Mouse (Mus musculus) splenic B cell, adult 2 months (primary cell): Measurements from ENCODE around the gene Nfib.

Experiments used
- DNase-seq: peaks from one replicate; pipeline ENCODE4 v3.0.0-alpha.2; 2011; ENCODE audit warnings: low read depth, low spot score
- H3K27me3 ChIP-seq: 2 replicates; pipeline ENCODE4 v1.6.1; 2012; ENCODE audit warnings: mild to moderate bottlenecking, low read length, moderate library complexity, mixed read lengths; ENCODE audit not compliant: control insufficient read depth, poor library complexity, insufficient read depth, severe bottlenecking
- H3K36me3 ChIP-seq: 2 replicates; pipeline ENCODE4 v1.6.1; 2012; ENCODE audit warnings: mild to moderate bottlenecking, low read length, moderate library complexity, mixed read lengths; ENCODE audit not compliant: control insufficient read depth, poor library complexity, insufficient read depth, severe bottlenecking

Nfib gene

GRCm38 (mm10) chr4:82572410-82573290 is 132.9 kb downstream of the Nfib start:
- no peak for DNase-seq
- no peaks in the 10 kb centered on the region for H3K36me3 ChIP-seq
- H3K27me3 ChIP-seq: no peaks in the 10 kb centered on the region

- Histone ChIP-seq H3K36me3 (no peaks in the 10 kb centered on the region), H3K27me3 (no peaks in the 10 kb centered on the region)
- no peak for DNase-seq
These were observed 146.7 kb downstream of the Nfib start for GRCm38 (mm10) chr4:82558816-82559215.

- Histone ChIP-seq H3K36me3 (no peaks in the 10 kb centered on the region), H3K27me3 (no peaks in the 10 kb centered on the region)
- DNase-seq: no peak
These were observed 149.8 kb downstream of the Nfib start for GRCm38 (mm10) chr4:82555673-82556171.

- DNase-seq: no peak
- H3K27me3 ChIP-seq: no peaks in the 10 kb centered on the region
These were observed 151.9 kb downstream of the Nfib start for GRCm38 (mm10) chr4:82553658-82554057.

GRCm38 (mm10) chr4:82552238-82552637 is 153.3 kb downstream of the Nfib start:
- no peak for DNase-seq
- no peaks in the 10 kb centered on the region for H3K27me3 ChIP-seq
- no peaks in the 10 kb centered on the region for H3K36me3 ChIP-seq

More at GRCm38 (mm10) chr4:82553658-82554057, 151.9 kb downstream of the Nfib start:
- no peaks in the 10 kb centered on the region for H3K36me3 ChIP-seq

DNA sequence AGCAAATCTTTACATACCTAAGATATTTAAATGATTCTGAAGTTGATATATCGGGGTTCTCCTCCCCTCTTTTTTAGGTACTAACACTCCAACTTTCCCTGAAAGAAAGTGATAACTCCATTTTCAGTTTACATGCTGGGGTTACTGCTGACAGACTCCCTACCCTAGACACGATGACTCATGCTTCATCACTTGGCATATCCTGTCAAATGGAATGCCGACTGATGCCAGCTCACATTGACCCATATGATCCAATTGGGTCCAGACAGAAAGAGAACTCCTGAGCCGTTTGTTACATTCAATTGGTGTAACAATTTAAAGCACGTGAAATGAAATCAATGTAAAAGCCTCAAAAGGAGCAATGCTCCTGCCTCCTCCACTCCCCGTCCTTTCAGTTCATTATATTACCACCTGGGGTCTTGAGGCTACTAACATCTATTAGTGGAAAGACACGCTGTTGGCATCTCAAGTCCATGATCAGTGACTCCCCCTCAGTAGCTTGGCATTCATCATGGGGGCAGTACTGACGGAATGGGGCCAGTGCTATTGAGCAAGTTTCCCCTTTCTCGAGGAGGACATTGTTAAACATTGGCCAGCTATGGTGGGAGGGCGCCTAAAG is 155.7 kb downstream of the Nfib start:
- DNase-seq: no peak
- Histone ChIP-seq H3K27me3 (no peaks in the 10 kb centered on the region), H3K36me3 (no peaks in the 10 kb centered on the region)

DNA sequence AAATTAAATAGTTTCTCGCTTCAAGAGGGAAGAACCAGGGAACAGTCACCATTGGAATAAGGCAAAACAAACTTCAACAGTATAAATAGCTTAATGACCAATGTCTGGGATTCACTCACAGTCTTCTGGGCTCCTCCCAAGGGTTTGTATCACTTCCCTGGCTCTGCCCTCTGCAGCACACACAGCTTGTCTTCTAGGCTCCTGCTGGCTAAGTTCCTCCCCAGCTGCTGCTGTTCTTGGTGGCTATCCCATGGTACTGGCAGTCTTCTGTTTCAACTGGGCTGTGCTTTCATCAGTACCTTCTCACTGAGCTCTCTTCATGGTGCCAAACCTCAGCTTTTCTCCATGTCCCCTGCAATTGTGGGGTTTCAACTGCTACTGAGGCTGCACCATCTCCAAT is 157.3 kb downstream of the Nfib start:
- no peaks in the 10 kb centered on the region for H3K27me3 ChIP-seq
- DNase-seq: no peak
- H3K36me3 ChIP-seq: no peaks in the 10 kb centered on the region

DNA sequence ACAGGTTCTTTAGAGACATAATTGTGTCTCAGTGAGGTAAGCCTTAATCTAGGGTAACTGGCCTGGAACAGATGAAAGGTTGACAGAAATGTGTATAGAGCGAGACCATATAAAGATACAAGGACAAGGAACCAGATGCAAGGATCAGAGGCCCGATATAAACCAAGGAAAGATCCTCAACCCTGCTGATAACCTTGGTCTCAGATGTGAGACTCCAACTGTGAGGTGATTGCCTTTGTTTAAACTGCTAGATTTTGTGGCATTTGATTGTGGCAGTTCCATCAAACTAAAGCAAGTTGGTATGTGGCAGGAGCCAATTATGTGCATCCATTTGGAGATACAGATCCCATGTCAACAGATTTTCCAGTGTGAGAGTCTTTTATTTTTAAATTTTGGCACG is 161.6 kb downstream of the Nfib start:
- Histone ChIP-seq H3K27me3 (no peaks in the 10 kb centered on the region), H3K36me3 (no peaks in the 10 kb centered on the region)
- no peak for DNase-seq

- no peak for DNase-seq
- H3K36me3 ChIP-seq: no peaks in the 10 kb centered on the region
These were observed 162.2 kb downstream of the Nfib start for GRCm38 (mm10) chr4:82543398-82543740.

DNA sequence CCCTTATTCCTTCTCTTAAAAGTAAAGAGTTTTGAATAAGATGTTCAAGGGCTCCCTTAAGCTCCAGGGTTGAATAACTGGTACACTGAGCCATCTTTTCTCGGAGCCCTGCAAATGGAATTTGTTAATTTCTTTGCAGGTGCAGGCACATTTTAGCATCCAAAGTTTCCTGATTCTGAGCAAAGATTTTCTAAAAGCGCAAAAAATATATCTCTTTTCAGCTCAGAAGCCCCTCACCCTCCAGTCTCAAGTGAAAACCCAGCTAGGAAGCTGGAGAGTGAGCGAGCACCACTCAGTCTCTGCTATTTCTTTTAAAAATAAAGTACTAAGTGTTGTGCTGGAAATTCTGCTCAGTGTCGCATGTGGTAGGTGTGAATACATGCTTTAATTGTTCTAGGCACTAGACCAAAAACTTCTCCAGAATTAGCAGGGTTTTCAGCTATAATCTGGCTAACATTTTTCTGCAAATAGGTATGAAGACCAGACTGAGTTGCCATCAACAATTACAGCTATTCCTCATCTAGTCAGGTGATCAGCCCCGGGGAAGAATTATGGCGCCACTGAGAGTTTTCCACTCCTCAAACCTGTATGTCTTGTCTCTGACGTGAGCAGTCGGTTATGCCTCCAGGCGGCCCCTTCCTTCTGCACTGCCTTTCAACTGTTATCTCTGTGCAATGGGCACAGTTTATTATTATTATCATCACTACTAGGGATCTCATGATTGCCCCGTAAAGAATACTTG is 162.7 kb downstream of the Nfib start:
- DNase-seq: no peak
- no peaks in the 10 kb centered on the region for H3K36me3 ChIP-seq
- H3K27me3 ChIP-seq: peaks cover 2% of the 10 kb centered on the region; the same call in 1 of the 2 replicates

More at GRCm38 (mm10) chr4:82543398-82543740, 162.2 kb downstream of the Nfib start:
- peaks cover under 1% of the 10 kb centered on the region; the same call in 1 of the 2 replicates for H3K27me3 ChIP-seq

- Histone ChIP-seq H3K27me3 (peaks cover 2% of the 10 kb centered on the region; the same call in 1 of the 2 replicates), H3K36me3 (no peaks in the 10 kb centered on the region)
- peak; percentile 1 for DNase-seq
These were observed 163.5 kb downstream of the Nfib start for GRCm38 (mm10) chr4:82541894-82542510.

- H3K36me3 ChIP-seq: no peaks in the 10 kb centered on the region
- DNase-seq: no peak
These were observed 165.0 kb downstream of the Nfib start for GRCm38 (mm10) chr4:82540466-82540990.

DNA sequence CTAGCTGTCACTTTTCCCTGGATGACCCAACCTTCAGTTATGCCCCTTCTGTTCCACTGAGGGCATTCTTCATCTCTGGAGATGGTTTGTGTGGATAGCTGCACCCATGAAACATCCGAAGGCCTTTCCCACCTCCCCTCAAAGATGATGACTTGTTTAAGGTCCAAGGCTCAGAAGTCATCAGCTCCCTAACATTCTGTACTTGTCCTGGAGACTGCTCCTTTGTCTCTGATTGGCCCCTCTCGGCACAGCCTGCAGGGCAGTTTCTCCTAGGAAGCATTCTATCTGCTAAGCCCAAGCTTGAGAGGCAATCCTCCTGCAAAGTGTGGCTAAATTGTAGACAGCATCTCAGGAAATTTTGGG is 165.5 kb downstream of the Nfib start:
- Histone ChIP-seq H3K36me3 (no peaks in the 10 kb centered on the region), H3K27me3 (peaks cover 2% of the 10 kb centered on the region; the same call in 1 of the 2 replicates)
- DNase-seq: no peak

More at GRCm38 (mm10) chr4:82540466-82540990, 165.0 kb downstream of the Nfib start:
- peaks cover 2% of the 10 kb centered on the region; the same call in 1 of the 2 replicates for H3K27me3 ChIP-seq

GRCm38 (mm10) chr4:82539406-82540047 is 166.0 kb downstream of the Nfib start:
- Histone ChIP-seq H3K36me3 (no peaks in the 10 kb centered on the region), H3K27me3 (peaks cover 2% of the 10 kb centered on the region; the same call in 1 of the 2 replicates)
- no peak for DNase-seq
